Mouse (Mus musculus) limb, embryonic 14.5 days (tissue): ENCODE measurements around the gene Sept7. TPM values are rescaled to one million over a fixed set of nuclear protein-coding genes. Genes with fewer than 3 reads are reported as not detected.

Experiments
- ATAC-seq: fragments of 200-750 bp; cut with Nextera tagmentation; 2 replicates; pipeline ENCODE4 v1.8.0; 2017; ENCODE audit warnings: low read depth, moderate number of reproducible peaks, moderate TSS enrichment; ENCODE audit not compliant: low FRiP score
- DNase-seq: peaks from one replicate; pipeline ENCODE4 v3.0.0-alpha.2; 2015; ENCODE audit warnings: low spot score
- H3K27ac ChIP-seq: fragments of 300-500 bp; sonication (generic); replicated peaks from 2 replicates; pipeline ENCODE4 v1.5.1; 2014; ENCODE audit warnings: low read depth, mild to moderate bottlenecking, low read length, moderate library complexity, mixed read lengths
- H3K27me3 ChIP-seq: fragments of 300-500 bp; sonication (generic); 2 replicates; pipeline ENCODE4 v1.6.1; 2014; ENCODE audit warnings: low read length, mixed read lengths; ENCODE audit not compliant: control insufficient read depth, insufficient read depth
- H3K36me3 ChIP-seq: fragments of 300-500 bp; sonication (generic); 2 replicates; pipeline ENCODE4 v1.6.1; 2014; ENCODE audit warnings: mild to moderate bottlenecking, low read length, moderate library complexity, mixed read lengths; ENCODE audit not compliant: control insufficient read depth, insufficient read depth
- H3K4me1 ChIP-seq: fragments of 300-500 bp; sonication (generic); 2 replicates; pipeline ENCODE4 v1.6.1; 2014; ENCODE audit warnings: antibody characterized with exemption, low read length, mixed read lengths; ENCODE audit not compliant: control insufficient read depth, insufficient read depth
- H3K4me2 ChIP-seq: fragments of 300-500 bp; sonication (generic); replicated peaks from 2 replicates; pipeline ENCODE4 v1.6.1; 2014; ENCODE audit warnings: low read depth, mild to moderate bottlenecking, low read length, moderate library complexity; ENCODE audit not compliant: severe bottlenecking
- H3K4me3 ChIP-seq: fragments of 300-500 bp; sonication (generic); replicated peaks from 2 replicates; pipeline ENCODE4 v1.5.1; 2014; ENCODE audit warnings: low read length
- H3K9ac ChIP-seq: fragments of 300-500 bp; sonication (generic); 2 replicates; pipeline ENCODE4 v1.6.1; 2014; ENCODE audit warnings: mild to moderate bottlenecking, low read depth, low read length, moderate library complexity; ENCODE audit not compliant: severe bottlenecking
- H3K9me3 ChIP-seq: fragments of 300-500 bp; sonication (generic); 2 replicates; pipeline ENCODE4 v1.6.1; 2016; ENCODE audit warnings: low read length; ENCODE audit not compliant: control insufficient read depth
- POLR2A ChIP-seq: fragments of 200-500 bp; IDR thresholded peaks from 2 replicates; pipeline ENCODE4 v1.8.0; 2012; ENCODE audit warnings: inconsistent platforms, mild to moderate bottlenecking, moderate library complexity, borderline replicate concordance; ENCODE audit not compliant: insufficient read depth, insufficient read length; ENCODE audit errors: extremely low read depth
- WGBS: fragments of 180-500 bp; shearing (Covaris S2); extraction: QIAGEN DNeasy Blood & Tissue Kit; methylation state at CpG from one replicate; pipeline ENCODE4 v1.1.7; 2014; 5-methylcytosine and 5-hydroxymethylcytosine counted together
- polyA plus RNA-seq, 2 experiments: library from polyadenylated mRNA; depleted of rRNA in 1 of 2; stranded (reverse) in 1 of 2; unstranded in 1 of 2; fragments of >200 nt; fragmentation: Nextera tagmentation in 1 of 2; extraction: Ambion mirVana in 1 of 2; gene quantifications; 2 replicates each; pipeline versions ENCODE4 v1.2.1 to v1.2.3; 2012 to 2014

Gene Sept7
- polyA plus RNA-seq, 2 experiments, result 129 to 288 TPM

DNA sequence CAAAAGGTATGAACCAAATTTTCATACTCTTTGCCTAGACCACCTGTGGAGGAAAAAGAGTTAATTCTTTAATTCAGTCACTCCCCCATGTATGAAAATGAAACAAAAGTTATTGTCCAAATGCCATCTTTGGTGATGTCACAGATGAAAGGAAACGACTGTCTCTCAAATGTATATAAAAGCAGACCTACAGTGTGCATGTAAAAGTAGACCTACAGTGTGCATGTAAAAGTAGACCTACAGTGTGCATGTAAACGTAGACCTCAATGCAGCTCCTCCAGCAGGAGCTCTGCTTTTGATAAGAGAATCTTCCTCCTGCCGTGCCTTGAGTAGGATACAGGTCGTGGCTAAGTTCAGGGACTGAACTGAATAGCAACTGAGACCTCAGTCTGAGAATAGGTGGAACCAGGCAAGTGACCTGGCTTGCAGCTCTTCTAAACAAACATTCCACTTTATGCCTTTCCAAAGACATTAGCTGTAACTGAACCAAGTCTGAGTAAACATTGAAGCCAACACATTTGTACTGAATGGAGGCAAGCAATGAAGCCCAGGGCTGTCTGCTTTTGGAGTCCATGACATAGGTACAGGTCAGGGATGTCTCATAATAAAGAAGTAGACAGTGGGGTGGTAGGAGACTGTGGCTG, 75.6 kb downstream of the Sept7 start:
- ATAC-seq (no peak), DNase-seq (no peak)
- Histone ChIP-seq H3K9ac (no peak overlapping the region), H3K36me3 (no peaks in the 10 kb centered on the region), H3K9me3 (no peaks in the 10 kb centered on the region), H3K4me1 (no peaks in the 10 kb centered on the region), H3K4me3 (no peak overlapping the region), H3K27ac (no peak overlapping the region), H3K27me3 (no peaks in the 10 kb centered on the region), H3K4me2 (no peak overlapping the region)
- WGBS, result 81% methylated on average over 4 of the region's 4 CpGs
- no peak for TF ChIP-seq POLR2A

DNA sequence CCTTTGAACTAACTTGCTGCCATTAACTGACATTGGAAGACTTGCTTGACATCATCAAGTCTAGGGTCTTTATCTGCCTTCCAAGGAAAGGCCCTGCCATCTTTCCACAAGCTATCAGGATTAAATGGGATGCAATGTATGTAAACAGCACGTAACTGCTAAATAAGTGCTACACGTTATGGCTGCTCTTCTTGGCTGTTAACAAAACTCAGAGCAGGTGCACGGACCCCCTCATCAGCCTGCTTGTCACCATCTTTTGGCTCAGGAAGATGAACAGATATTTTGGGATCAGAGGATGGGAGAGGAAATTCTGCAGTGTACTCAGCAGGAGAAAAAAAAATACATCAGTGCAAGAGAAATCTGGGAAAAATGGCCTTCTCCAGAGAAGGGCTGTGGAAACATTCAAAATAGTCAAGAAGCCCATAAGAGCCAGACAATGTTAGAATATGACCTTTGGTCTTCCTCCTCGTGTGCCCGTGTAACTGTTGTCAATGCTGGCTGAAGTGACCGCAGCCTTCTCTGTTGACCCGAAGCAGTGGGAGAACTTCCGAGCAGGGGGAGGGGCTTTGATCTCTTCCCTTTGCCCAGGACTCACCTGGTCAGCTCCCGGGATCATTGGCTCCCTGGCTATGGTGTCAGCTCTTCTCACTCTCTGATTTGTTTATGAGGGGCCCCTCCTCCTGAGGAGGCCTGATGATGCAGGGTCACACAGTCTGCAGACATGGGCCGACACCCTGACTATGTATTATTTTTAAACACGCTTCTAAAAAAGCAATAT, 76.9 kb downstream of the Sept7 start:
- no peaks in the 10 kb centered on the region for H3K9me3 ChIP-seq
- no peak overlapping the region for H3K27ac ChIP-seq
- ATAC-seq (no peak), DNase-seq (no peak)
- no peak overlapping the region for H3K4me3 ChIP-seq
- WGBS, result 82% methylated on average over 11 of the region's 11 CpGs
- H3K36me3 ChIP-seq, result no peaks in the 10 kb centered on the region
- no peak for TF ChIP-seq POLR2A
- H3K4me2 ChIP-seq, result no peak overlapping the region
- H3K9ac ChIP-seq, result no peak overlapping the region
- H3K27me3 ChIP-seq, result no peaks in the 10 kb centered on the region
- no peaks in the 10 kb centered on the region for H3K4me1 ChIP-seq

DNA sequence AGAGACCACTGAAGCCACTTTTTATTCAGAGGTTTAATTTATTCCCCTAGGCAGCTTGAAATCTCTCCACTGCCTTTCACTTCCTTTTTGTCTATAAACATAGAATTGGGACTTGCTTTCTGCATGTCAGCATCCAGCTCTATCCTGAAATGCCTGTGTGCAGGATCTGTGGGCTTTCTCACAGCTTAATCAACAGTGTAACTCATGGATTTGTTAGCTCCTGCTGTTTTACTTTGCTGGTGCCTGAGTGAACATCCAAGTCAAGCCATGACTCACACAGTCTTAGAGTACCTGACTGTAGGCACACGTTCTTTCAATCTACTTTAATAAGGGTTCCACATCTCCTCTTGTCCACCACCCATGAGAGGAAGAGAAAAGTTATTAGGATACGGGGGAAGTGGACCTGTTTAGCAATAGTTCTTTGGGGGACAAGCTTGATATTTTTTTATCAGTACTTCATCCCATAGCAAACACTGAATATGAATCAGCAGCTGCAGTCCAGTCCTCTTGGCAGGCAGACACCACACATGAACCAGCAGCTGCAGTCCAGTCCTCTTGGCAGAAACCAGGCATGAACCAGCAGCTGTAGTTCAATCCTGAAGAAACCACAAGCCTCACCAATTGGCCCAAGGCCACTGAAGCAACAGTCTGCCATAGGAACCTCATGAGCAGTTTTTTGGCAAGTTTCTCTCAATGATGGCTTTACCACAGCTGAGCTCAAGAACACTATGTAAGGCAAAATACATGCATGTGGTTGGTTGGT, 85.4 kb downstream of the Sept7 start:
- ATAC-seq, result no peak
- TF ChIP-seq POLR2A, result no peak
- no peak overlapping the region for H3K9ac ChIP-seq
- H3K36me3 ChIP-seq, result no peaks in the 10 kb centered on the region
- no peaks in the 10 kb centered on the region for H3K27me3 ChIP-seq
- peak; percentile 20 for DNase-seq
- no peaks in the 10 kb centered on the region for H3K4me1 ChIP-seq
- 79% methylated on average over 2 of the region's 2 CpGs for WGBS
- no peak overlapping the region for H3K4me2 ChIP-seq
- H3K4me3 ChIP-seq, result no peak overlapping the region
- H3K9me3 ChIP-seq, result no peaks in the 10 kb centered on the region
- H3K27ac ChIP-seq, result no peak overlapping the region

DNA sequence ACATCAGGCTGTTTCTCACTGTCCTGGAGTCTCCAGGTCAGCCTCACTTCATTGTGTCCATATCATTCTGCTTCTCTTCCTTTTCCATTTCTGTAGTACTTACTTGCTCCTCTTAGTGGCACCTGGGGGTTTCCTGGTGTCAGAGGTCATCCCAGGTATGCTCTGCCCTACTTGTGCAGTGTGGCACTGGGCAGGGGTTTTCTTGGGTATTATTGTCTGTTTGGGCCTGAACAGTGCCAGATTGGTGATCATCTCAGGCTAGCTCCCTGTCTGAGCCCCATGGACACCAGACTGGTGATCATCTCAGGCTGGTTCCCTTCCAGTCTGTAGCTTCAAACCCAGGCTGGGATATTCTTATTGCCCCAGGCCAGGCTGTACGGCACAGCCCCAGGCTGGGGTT, 88.2 kb downstream of the Sept7 start:
- Histone ChIP-seq H3K27me3 (no peaks in the 10 kb centered on the region), H3K9ac (no peak overlapping the region), H3K4me3 (no peak overlapping the region), H3K9me3 (no peaks in the 10 kb centered on the region), H3K4me1 (no peaks in the 10 kb centered on the region), H3K27ac (no peak overlapping the region), H3K4me2 (no peak overlapping the region), H3K36me3 (no peaks in the 10 kb centered on the region)
- TF ChIP-seq POLR2A, result no peak
- ATAC-seq (no peak), DNase-seq (no peak)
- 75% methylated on average over 1 of the region's 1 CpGs for WGBS

DNA sequence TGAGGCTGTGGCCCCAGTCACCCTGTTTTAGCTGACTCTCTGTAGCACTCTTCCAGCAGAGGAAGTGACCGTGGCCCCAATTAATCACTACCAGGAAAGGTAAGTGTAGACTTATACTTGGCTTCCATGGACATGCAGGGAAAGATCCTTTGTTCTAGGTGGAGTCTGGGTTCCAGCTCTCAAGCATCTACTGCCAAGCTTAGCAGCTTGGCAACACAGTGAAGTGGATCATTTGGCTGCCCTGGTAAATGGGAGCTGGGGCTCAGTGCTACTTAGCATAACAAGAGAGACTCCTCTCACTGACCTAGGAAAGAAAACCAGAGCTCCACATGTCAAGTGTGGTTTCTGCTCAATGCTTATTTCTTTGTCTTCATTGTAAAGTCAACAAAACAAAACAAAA, 101.5 kb downstream of the Sept7 start:
- Histone ChIP-seq H3K4me3 (no peak overlapping the region), H3K36me3 (no peaks in the 10 kb centered on the region), H3K9ac (no peak overlapping the region), H3K4me2 (no peak overlapping the region), H3K27ac (no peak overlapping the region), H3K9me3 (no peaks in the 10 kb centered on the region), H3K4me1 (no peaks in the 10 kb centered on the region), H3K27me3 (no peaks in the 10 kb centered on the region)
- ATAC-seq (no peak), DNase-seq (no peak)
- TF ChIP-seq POLR2A, result no peak
- WGBS, result 77% methylated on average over 1 of the region's 1 CpGs
